Comparison of ENCODE assay signal across 25 mouse cellular contexts in the genomic region with DNA sequence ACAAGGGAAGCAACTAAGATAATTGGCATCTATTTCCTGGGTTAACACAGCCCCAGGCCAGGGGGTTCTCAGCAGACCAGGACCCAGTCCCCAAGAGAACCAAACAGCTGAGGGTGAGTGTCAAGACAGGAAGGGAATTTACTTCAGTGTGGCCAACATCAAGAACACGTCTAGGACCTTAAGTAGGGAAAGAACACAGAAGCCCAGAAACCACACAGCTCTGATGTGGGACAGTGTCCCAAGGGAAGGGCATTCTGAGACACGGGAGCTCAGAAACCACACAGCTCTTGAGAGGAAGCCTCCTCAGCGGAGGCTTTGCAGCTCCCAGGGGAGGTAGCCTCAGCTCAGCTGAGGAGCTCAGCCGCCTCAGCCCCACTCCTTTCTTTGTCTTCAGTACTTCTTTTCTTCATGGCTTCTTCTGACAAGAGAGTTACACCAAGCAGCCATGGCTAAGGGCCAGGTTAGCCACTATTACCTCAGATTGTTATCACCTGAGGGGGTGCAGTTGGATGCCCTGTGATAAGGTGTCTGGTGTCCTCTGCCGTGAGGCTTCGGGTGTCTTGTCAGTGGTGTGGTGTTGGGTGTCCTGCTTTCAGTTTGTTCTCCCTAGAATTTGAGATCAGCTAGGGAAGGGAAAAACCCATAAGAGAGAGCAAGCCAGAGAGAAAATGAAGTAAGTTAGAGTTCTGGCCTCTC. TPM values are rescaled to one million over a fixed set of nuclear protein-coding genes. Genes with fewer than 3 reads are reported as not detected.
DNase-seq lines count a peak whose midpoint lies in the region; ATAC-seq and TF ChIP-seq lines count a peak whose summit lies in the region.
"Had no signal": no experiment of that assay in that cellular context is flagged by ENCODE, and none has a peak within 500 bp of the region (broad histone marks: within the 10 kb centered on the region; RNA-seq: fewer than 3 reads in every experiment).

No protein-coding gene starts in this region.

- H3K9me3 ChIP-seq in E14TG2a.4 (ENCODE audit: low read length): no peaks in the 10 kb centered on the region
- H3K9me3 ChIP-seq: embryonic facial prominence, embryonic 15.5 days; forebrain, embryonic 10.5 days; heart, embryonic 10.5 days; hindbrain, embryonic 13.5 days had no signal

- 0 out of 2 replicates have a peak overlapping the region, but pooled peaks have one; percentile 27 for H3K4me3 ChIP-seq in E14TG2a.4 (replicated peaks; ENCODE audit: low read length)
- H3K4me3 ChIP-seq: embryonic facial prominence, embryonic 15.5 days; erythroblast, embryonic 14.5 days; forebrain, embryonic 10.5 days; heart, embryonic 10.5 days; hindbrain, embryonic 13.5 days had no signal

- ATAC-seq in megakaryocyte progenitor cell, adult 5-6 weeks (replicated peaks; ENCODE audit: poor library complexity): peak; percentile 62
- ATAC-seq: activated CD4-positive, CD25-positive, alpha-beta regulatory T cell, adult 4 months; forebrain, embryonic 14.5 days; hindbrain, postnatal 0 days; Patski had no signal

- H3K36me3 ChIP-seq in E14TG2a.4 (ENCODE audit: insufficient read depth, low read length): peaks cover 25% of the 10 kb centered on the region

- no peaks in the 10 kb centered on the region for H3K27me3 ChIP-seq in E14TG2a.4 (ENCODE audit: insufficient read depth, low read length)
- H3K27me3 ChIP-seq: embryonic facial prominence, embryonic 15.5 days; hindbrain, embryonic 13.5 days; Patski had no signal

- peak; percentile 81 for DNase-seq in heart, adult 11 months
- DNase-seq in heart, adult 9 months (ENCODE audit: low spot score in 2 of 2): no peak
- no peak for DNase-seq in adrenal gland, adult 2 months
- no peak for DNase-seq in kidney, postnatal 10 days
- DNase-seq in lung, postnatal 10 days: no peak
- DNase-seq: adrenal gland, postnatal 25 days; cerebellum, adult 18-20 months; cerebellum, postnatal 10 days; embryo, embryonic 11 days; gastrocnemius, postnatal 14 days; heart, postnatal 10 days; heart, postnatal 4 days had no signal

- no peak for TF ChIP-seq CTCF in E14TG2a.4 (conservative IDR thresholded peaks at IDR 0.05; ENCODE audit: low read length)

- H3K4me1 ChIP-seq in E14TG2a.4 (replicated peaks; ENCODE audit: low read depth, low read length): peaks cover 11% of the 10 kb centered on the region
- H3K4me1 ChIP-seq: embryonic facial prominence, embryonic 15.5 days; forebrain, embryonic 10.5 days; hindbrain, embryonic 13.5 days had no signal

RNA-seq across cellular contexts. Expression of a gene that starts 8.8 kb away (rescaled TPM):
- not detected in 2 replicates for total RNA-seq in megakaryocyte progenitor cell, adult 5-6 weeks (2015)
- total RNA-seq in megakaryocyte progenitor cell, adult 5-6 weeks (2017): not detected in 2 replicates
- total RNA-seq in adrenal gland, adult 2 months (2021): not detected
- polyA plus RNA-seq in adrenal gland, adult 2 months (2012; rRNA removed): 0.10 TPM in 1 of 2 replicates, not detected in the other
- total RNA-seq: adrenal gland, adult 18-20 months; adrenal gland, postnatal 25 days; granulocyte monocyte progenitor cell, adult 5-6 weeks; hindbrain, postnatal 0 days had no signal
- polyA plus RNA-seq: erythroblast, embryonic 14.5 days had no signal

RNA-seq across cellular contexts. Expression of a gene that starts 18.1 kb away (rescaled TPM):
- 10.6 and 12.2 TPM in 2 replicates for total RNA-seq in megakaryocyte progenitor cell, adult 5-6 weeks (2015)
- total RNA-seq in megakaryocyte progenitor cell, adult 5-6 weeks (2017): 13.5 and 27.0 TPM in 2 replicates
- 10 to 100 TPM; 45.4 to 53.8 TPM for total RNA-seq in adrenal gland, adult 2 months (2021)
- polyA plus RNA-seq in adrenal gland, adult 2 months (2012; rRNA removed): 174 and 225 TPM in 2 replicates

RNA-seq across cellular contexts. Expression of a gene that starts 39.1 kb away (rescaled TPM):
- total RNA-seq in megakaryocyte progenitor cell, adult 5-6 weeks (2015): 12.9 and 15.2 TPM in 2 replicates
- 12.3 and 25.9 TPM in 2 replicates for total RNA-seq in megakaryocyte progenitor cell, adult 5-6 weeks (2017)
- 10 to 100 TPM in 1 of 2 experiments, 1 to 10 TPM in 1; 8.0 to 13.8 TPM for total RNA-seq in adrenal gland, adult 2 months (2021)
- polyA plus RNA-seq in adrenal gland, adult 2 months (2012; rRNA removed): 3.1 and 3.2 TPM in 2 replicates
